Mouse (Mus musculus) gonadal fat pad, adult 2 months (tissue): Measurements from ENCODE around the gene Acot7. TPM values are rescaled to one million over a fixed set of nuclear protein-coding genes. Genes with fewer than 3 reads are reported as not detected.

Experiments
- DNase-seq: peaks from one replicate; pipeline ENCODE4 v3.0.0-alpha.2; 2012; ENCODE audit warnings: low read depth
- polyA plus RNA-seq: library from polyadenylated mRNA; depleted of rRNA; stranded (reverse); fragments of >200 nt; gene quantifications from 2 replicates; pipeline ENCODE4 v1.2.3, GENCODE M21; 2012

Gene Acot7
- polyA plus RNA-seq, 1 experiment = 25.6 TPM

GRCm38 (mm10) chr4:152244545-152245522, 66.9 kb downstream of the Acot7 start:
- DNase-seq = no peak

GRCm38 (mm10) chr4:152246011-152246410, 68.1 kb downstream of the Acot7 start:
- DNase-seq = no peak

- DNase-seq = no peak
Measured at GRCm38 (mm10) chr4:152247195-152247594, 69.3 kb downstream of the Acot7 start.

DNA sequence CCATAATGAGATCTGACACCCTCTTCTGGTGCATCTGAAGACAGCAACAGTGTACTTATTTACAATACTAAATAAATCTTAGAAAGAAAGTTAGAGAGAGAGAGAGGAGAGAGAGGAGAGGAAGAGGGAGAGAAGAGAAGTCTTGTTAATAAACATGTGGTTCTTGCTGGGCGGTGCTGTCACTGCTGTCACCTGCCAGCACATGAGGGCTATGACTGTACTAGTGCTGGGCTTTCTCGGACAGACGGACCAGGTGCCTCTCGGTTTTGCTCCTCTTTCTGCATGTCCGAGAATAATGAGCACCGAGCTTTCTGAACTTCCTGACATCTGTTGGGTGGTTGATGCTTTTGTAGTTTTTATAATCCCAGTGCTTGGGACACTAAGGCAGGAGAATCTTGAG, 72.7 kb downstream of the Acot7 start:
- DNase-seq = no peak

DNA sequence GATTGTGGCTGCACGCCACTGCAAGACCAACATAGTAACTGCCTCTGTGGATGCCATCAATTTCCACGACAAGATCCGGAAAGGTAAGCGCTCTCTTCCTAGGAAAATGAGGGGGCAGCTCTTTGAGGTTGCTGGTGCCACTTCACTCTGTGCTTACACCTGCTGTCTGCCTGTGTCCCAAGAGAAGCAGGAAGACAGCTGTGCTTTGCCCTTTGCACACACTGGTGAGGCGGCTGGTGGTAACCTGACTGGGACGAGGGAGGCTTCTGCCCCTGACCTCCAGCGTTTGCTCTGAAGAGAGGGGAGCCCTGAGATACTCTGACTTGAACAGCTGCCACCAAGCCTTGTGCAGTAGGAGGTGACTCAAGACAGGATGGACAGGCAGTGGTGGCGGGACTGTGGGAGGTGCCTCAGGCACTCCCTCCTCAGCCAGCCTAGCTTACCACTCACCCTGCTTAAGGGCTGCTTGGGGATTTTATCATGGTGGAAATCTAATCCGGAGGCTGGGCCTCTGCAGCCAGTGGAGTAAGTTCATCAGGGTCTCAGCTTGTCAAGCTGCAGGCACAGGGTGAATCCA, 75.3 kb downstream of the Acot7 start:
- no peak for DNase-seq

- no peak for DNase-seq
Measured at GRCm38 (mm10) chr4:152257070-152257469, 79.1 kb downstream of the Acot7 start.

- no peak for DNase-seq
Measured at GRCm38 (mm10) chr4:152260451-152260850, 82.5 kb downstream of the Acot7 start.

- DNase-seq = no peak
Measured at GRCm38 (mm10) chr4:152262187-152262586, 84.3 kb downstream of the Acot7 start.

- DNase-seq = no peak
Measured at GRCm38 (mm10) chr4:152263089-152263488, 85.2 kb downstream of the Acot7 start.

- DNase-seq = no peak
Measured at GRCm38 (mm10) chr4:152263512-152264176, 85.7 kb downstream of the Acot7 start.

- DNase-seq = no peak
Measured at GRCm38 (mm10) chr4:152264177-152264530, 86.2 kb downstream of the Acot7 start.

GRCm38 (mm10) chr4:152264867-152265568, 87.1 kb downstream of the Acot7 start:
- no peak for DNase-seq

GRCm38 (mm10) chr4:152265791-152266190, 87.9 kb downstream of the Acot7 start:
- no peak for DNase-seq

DNA sequence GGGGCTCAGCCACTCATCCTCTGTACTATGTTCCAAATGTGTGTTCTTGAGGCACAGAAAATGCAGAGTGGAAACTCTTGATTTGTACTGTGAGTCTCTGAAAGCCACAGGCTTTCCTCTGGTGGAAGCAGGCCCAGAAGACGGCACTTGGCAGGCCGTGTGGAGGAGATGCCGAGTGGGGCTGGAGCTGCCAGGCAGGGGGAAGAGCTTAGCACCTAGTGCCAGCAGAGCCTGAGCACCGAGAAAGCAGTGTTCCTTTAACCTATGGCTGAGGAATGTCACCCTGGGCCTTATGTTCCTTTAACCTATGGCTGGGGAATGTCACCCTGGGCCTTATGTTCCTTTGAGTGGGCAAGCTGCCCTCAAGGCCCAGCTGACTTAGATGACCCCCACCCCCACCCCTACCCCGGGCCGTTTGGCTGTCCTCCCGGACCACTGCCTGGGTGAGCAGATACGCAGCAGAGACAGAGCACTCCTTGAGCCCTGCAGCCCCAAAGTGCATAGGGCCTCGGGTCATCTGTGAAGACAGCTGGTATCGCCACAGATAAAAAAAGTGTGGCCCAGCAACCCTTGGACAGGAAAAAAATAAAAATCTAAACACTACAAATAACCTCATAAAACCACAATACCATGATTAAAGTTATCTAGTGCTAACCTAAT, 88.4 kb downstream of the Acot7 start:
- DNase-seq = no peak

GRCm38 (mm10) chr4:152267748-152268369, 89.9 kb downstream of the Acot7 start:
- DNase-seq = no peak

DNA sequence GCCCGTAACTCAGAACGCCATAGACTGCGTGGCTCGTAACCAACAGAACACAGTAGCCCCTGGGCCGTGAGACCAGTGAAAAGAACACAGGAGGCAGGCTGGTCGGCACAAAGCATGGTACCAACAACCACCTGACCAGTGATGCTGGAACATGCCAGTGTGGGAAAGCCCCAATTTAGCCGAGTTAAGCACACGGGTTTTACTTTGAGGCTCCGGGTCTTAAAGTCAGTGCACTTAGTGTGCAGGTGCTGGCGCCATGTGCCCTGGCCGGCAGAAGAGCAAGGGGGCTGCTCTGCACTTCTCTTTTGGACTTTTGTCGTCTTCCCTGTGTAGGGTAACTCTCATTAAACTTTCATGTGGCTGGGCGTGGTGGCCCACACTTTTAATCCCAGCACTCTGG, 92.0 kb downstream of the Acot7 start:
- no peak for DNase-seq

DNA sequence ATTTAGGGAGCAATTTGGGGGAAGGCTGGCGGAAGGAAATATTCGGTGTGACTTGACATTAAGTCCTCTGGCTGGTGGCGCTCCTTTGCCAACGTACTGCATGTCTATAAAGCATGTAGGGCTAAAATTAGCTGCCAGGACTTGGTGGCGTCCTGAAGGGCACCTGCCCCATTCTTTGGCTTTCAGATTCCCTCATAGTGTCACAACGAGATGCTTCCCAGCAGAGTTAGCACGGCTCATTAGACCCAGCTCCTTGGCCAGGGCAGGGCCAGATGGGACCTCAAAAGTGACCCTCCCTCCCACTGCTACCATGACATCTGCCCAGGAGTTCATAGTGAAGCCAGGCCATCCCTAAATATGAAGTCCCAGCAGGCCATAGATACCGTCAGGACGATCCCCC, 92.7 kb downstream of the Acot7 start:
- DNase-seq = no peak

- no peak for DNase-seq
Measured at GRCm38 (mm10) chr4:152271334-152271733, 93.4 kb downstream of the Acot7 start.

- DNase-seq = no peak
Measured at GRCm38 (mm10) chr4:152272006-152272405, 94.1 kb downstream of the Acot7 start.

DNA sequence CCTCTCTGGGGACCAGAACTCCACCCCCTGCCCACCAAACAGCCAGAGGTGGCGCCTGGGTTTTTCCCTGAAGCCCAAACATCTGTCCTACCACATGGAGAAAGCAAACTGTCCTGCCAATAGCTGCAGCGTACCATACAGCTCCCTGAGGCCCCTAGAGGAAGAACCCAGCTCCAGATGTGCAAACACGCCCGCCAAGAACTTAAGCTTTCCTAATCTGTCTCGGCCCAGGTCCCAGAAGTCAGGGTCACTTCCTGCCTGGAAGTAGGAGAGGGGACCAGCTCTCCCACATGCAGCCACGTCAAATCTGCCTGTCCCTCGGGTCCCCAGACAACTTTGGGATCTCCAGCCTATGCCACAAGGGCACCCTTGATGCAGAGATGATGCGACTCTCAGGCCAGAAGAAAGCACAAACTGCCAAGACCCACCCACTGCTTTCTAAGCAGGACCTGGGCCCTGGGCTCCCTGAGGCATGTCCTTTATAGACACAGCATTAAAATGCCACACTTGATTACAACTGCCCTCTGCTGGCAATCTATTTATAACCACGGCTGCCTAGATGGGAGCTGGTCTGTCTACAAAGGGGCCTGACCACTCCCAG, 94.6 kb downstream of the Acot7 start:
- DNase-seq = no peak

GRCm38 (mm10) chr4:152273191-152273590, 95.3 kb downstream of the Acot7 start:
- no peak for DNase-seq
